Mouse (Mus musculus) 3T3-L1 (cell line): ENCODE measurements around the gene Mical3.

Experiments
- DNase-seq: peaks from one replicate; pipeline ENCODE4 v3.0.0-alpha.2; 2015; ENCODE audit warnings: low read depth, low spot score

Gene Mical3

GRCm38 (mm10) chr6:121084050-121084480 is 46.7 kb downstream of the Mical3 start:
- DNase-seq, result no peak

- DNase-seq, result no peak
These were observed 48.7 kb downstream of the Mical3 start for GRCm38 (mm10) chr6:121082094-121082473.

- no peak for DNase-seq
These were observed 49.3 kb downstream of the Mical3 start for GRCm38 (mm10) chr6:121081288-121082093.

GRCm38 (mm10) chr6:121078175-121078574 is 52.6 kb downstream of the Mical3 start:
- no peak for DNase-seq

GRCm38 (mm10) chr6:121076929-121077566 is 53.8 kb downstream of the Mical3 start:
- DNase-seq, result no peak

- no peak for DNase-seq
These were observed 55.0 kb downstream of the Mical3 start for GRCm38 (mm10) chr6:121075763-121076162.

- DNase-seq, result no peak
These were observed 57.5 kb downstream of the Mical3 start for GRCm38 (mm10) chr6:121073312-121073711.

- DNase-seq, result peak; percentile 32
These were observed 58.2 kb downstream of the Mical3 start for GRCm38 (mm10) chr6:121072615-121073014.

- DNase-seq, result no peak
These were observed 60.1 kb downstream of the Mical3 start for GRCm38 (mm10) chr6:121070584-121071230.

- no peak for DNase-seq
These were observed 61.6 kb downstream of the Mical3 start for GRCm38 (mm10) chr6:121069156-121069555.

- DNase-seq, result no peak
These were observed 62.7 kb downstream of the Mical3 start for GRCm38 (mm10) chr6:121068087-121068464.

- DNase-seq, result peak; percentile 22
These were observed 63.2 kb downstream of the Mical3 start for GRCm38 (mm10) chr6:121067426-121068086.

- DNase-seq, result peak; percentile 86
These were observed 64.0 kb downstream of the Mical3 start for GRCm38 (mm10) chr6:121066761-121067160.

GRCm38 (mm10) chr6:121064356-121065015 is 66.3 kb downstream of the Mical3 start:
- no peak for DNase-seq

- DNase-seq, result no peak
These were observed 67.0 kb downstream of the Mical3 start for GRCm38 (mm10) chr6:121063771-121064170.

GRCm38 (mm10) chr6:121062891-121063408 is 67.8 kb downstream of the Mical3 start:
- DNase-seq, result no peak

- no peak for DNase-seq
These were observed 72.8 kb downstream of the Mical3 start for GRCm38 (mm10) chr6:121058039-121058438.

GRCm38 (mm10) chr6:121057181-121057956 is 73.4 kb downstream of the Mical3 start:
- no peak for DNase-seq

- DNase-seq, result peak; percentile 70
These were observed 75.3 kb downstream of the Mical3 start for GRCm38 (mm10) chr6:121055496-121055895.

- DNase-seq, result no peak
These were observed 75.9 kb downstream of the Mical3 start for GRCm38 (mm10) chr6:121054908-121055307.
